Mouse (Mus musculus): ENCODE results near the gene Vps37c. TPM values are rescaled to one million over a fixed set of nuclear protein-coding genes. Genes with fewer than 3 reads are reported as not detected.

The Vps37c gene
- polyA plus RNA-seq, 1 experiment from 2014 or later = 40.5 TPM

DNA sequence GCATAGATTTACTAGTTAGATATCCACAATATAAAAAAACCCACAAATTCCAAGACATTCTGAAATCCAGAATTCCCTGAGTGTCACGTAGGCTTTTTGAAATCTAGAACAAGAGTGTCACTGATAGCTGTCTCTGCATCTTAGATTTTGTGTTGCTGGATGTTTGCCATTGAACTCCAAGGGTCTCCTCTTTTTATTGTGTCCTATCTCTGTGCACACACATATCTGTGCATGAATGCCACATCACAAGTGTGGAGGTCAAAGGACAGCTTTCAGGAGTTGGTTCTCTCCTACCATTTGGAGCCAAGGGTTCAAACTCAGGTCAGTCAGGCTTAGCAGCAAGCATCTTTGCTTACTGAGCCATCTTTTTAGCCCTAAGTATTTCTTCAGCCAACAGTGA, 19.3 kb downstream of the Vps37c start:
- H3K9me3 ChIP-seq (ENCODE audit: control insufficient read depth, low read length) = no peaks in the 10 kb centered on the region
- H3K27me3 ChIP-seq (replicated peaks; ENCODE audit: control insufficient read depth, insufficient read depth, low read length) = no peaks in the 10 kb centered on the region
- ATAC-seq = no peak
- 90% methylated on average over 1 of the region's 1 CpGs for WGBS
- H3K4me1 ChIP-seq (replicated peaks; ENCODE audit: control insufficient read depth, insufficient read depth, low read length) = peaks cover 24% of the 10 kb centered on the region
- no peak overlapping the region for H3K9ac ChIP-seq (replicated peaks; ENCODE audit: low read depth, low read length)
- no peak overlapping the region for H3K4me3 ChIP-seq (replicated peaks; ENCODE audit: low read length)
- peaks cover 7% of the 10 kb centered on the region for H3K36me3 ChIP-seq (ENCODE audit: control insufficient read depth, insufficient read depth)
- H3K27ac ChIP-seq (ENCODE audit: low read length) = no peak overlapping the region
- no peak overlapping the region for H3K4me2 ChIP-seq (ENCODE audit: low read length)

DNA sequence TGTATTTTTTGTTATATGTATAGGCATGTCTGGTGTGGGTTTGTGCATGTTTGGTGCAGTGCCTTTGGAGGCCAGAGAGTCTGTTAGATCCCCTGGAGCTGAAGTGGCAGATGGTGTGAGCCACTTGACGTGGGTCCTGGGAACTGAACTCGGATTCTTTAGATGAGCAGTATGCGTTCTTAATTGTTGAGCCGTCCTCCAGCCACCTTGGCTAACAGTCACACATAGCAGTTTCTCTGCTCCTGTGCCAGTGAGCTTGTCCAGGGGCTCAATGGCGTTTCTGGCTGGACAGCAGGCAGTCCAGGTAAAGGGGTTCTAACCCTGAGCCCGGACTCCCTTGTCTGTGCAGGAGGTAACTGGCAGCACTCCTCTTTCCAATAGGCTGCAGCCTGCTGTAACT, 20.4 kb downstream of the Vps37c start:
- H3K9ac ChIP-seq (replicated peaks; ENCODE audit: low read depth, low read length) = no peak overlapping the region
- peaks cover 12% of the 10 kb centered on the region for H3K36me3 ChIP-seq (ENCODE audit: control insufficient read depth, insufficient read depth)
- H3K27me3 ChIP-seq (replicated peaks; ENCODE audit: control insufficient read depth, insufficient read depth, low read length) = no peaks in the 10 kb centered on the region
- H3K4me3 ChIP-seq (replicated peaks; ENCODE audit: low read length) = no peak overlapping the region
- H3K4me2 ChIP-seq (ENCODE audit: low read length) = no peak overlapping the region
- ATAC-seq = no peak
- peaks cover 24% of the 10 kb centered on the region for H3K4me1 ChIP-seq (replicated peaks; ENCODE audit: control insufficient read depth, insufficient read depth, low read length)
- WGBS = 34% methylated on average over 6 of the region's 6 CpGs
- no peaks in the 10 kb centered on the region for H3K9me3 ChIP-seq (ENCODE audit: control insufficient read depth, low read length)
- H3K27ac ChIP-seq (ENCODE audit: low read length) = peak overlapping the region; percentile 91

DNA sequence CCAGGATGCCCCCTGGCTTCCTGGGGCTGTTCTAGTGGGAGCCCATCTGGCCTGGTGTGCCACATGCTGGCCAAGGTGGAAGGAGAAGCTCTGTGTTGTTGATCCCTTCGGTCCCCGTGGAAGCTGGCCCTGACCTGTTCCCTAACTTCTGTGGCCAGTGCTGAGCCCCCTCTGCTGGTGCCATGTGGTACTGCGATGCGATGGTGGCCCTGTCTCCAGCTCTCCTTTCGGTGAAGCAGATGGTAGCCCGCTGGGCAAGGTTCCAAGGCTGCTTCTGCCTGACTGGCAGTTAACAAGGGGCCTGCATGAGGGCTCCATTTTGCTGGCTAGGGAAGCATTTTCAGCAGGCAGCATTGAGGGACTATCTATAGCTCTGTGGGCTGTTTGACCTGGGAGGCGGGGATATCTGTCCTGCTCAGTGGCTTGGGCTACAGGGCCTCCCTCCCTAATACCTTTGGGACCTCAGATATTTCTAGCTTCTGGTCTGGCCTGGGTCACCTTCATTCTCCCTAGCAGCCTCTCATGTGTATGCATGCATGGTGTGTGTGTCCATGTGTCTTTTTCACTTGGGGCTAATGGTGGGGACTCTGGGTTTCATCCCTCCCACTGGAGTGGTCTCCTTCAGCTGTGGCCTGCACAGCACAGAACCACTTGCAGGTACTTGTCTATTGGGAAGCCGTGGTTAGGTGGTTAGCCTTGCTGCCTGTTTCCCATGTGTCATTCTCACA, 21.0 kb downstream of the Vps37c start:
- Histone ChIP-seq H3K9me3 (ENCODE audit: control insufficient read depth, low read length) (no peaks in the 10 kb centered on the region), H3K4me3 (replicated peaks; ENCODE audit: low read length) (no peak overlapping the region), H3K36me3 (ENCODE audit: control insufficient read depth, insufficient read depth) (peaks cover 12% of the 10 kb centered on the region), H3K9ac (replicated peaks; ENCODE audit: low read depth, low read length) (peak overlapping the region; percentile 6; the same call in 1 of the 2 replicates), H3K4me2 (ENCODE audit: low read length) (peak overlapping the region; percentile 1; the same call in 1 of the 2 replicates), H3K27ac (ENCODE audit: low read length) (peak overlapping the region; percentile 91), H3K4me1 (replicated peaks; ENCODE audit: control insufficient read depth, insufficient read depth, low read length) (peaks cover 25% of the 10 kb centered on the region), H3K27me3 (replicated peaks; ENCODE audit: control insufficient read depth, insufficient read depth, low read length) (no peaks in the 10 kb centered on the region)
- ATAC-seq = peak; percentile 91
- 11% methylated on average over 8 of the region's 8 CpGs for WGBS

DNA sequence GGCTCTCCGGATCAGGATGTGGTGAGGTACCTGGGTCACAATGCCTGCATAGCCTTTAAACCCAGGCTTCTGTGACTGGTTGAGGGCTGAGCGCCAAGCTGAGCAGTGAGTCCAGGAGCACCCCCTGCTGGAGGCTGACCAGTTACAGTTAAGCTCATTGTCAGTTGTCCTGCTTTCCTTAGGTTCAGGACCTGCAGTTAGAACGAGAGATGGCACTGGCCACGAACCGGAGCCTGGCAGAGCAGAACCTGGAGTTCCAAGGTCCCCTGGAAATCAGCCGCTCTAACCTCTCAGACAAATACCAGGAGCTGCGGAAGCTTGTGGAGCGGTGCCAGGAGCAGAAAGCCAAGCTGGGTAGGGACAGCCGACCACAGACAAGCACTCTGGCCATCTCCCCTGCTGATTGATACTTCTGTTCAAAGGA, 21.6 kb downstream of the Vps37c start:
- 37% methylated on average over 9 of the region's 9 CpGs for WGBS
- peak overlapping the region; percentile 91 for H3K27ac ChIP-seq (ENCODE audit: low read length)
- no peaks in the 10 kb centered on the region for H3K9me3 ChIP-seq (ENCODE audit: control insufficient read depth, low read length)
- ATAC-seq = peak; percentile 43
- H3K4me2 ChIP-seq (ENCODE audit: low read length) = no peak overlapping the region
- H3K4me3 ChIP-seq (replicated peaks; ENCODE audit: low read length) = no peak overlapping the region
- H3K4me1 ChIP-seq (replicated peaks; ENCODE audit: control insufficient read depth, insufficient read depth, low read length) = peaks cover 26% of the 10 kb centered on the region
- peak overlapping the region; percentile 6 for H3K9ac ChIP-seq (replicated peaks; ENCODE audit: low read depth, low read length)
- H3K27me3 ChIP-seq (replicated peaks; ENCODE audit: control insufficient read depth, insufficient read depth, low read length) = no peaks in the 10 kb centered on the region
- H3K36me3 ChIP-seq (ENCODE audit: control insufficient read depth, insufficient read depth) = peaks cover 12% of the 10 kb centered on the region

DNA sequence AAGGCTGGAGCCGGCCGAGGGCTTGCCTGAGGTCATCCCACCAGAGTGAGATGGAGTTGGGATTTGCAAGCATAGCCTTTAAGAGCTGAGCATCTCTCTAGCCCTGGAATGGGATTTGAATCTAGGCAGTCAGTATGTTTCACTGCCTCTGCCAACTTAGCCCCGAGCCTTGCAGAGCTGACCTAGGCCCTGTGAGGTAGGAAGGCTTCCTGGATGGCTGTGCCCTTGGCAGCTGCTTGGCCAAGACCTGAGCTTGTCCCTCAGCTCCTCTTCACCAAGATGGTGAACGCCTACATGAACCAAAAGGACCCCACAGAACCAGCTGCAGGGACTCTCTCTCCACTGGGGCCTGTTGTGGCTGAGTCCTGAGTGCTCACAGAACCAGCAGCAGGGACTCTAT, 22.2 kb downstream of the Vps37c start:
- ATAC-seq = no peak
- H3K9me3 ChIP-seq (ENCODE audit: control insufficient read depth, low read length) = no peaks in the 10 kb centered on the region
- peaks cover 12% of the 10 kb centered on the region for H3K36me3 ChIP-seq (ENCODE audit: control insufficient read depth, insufficient read depth)
- H3K4me1 ChIP-seq (replicated peaks; ENCODE audit: control insufficient read depth, insufficient read depth, low read length) = peaks cover 26% of the 10 kb centered on the region
- peak overlapping the region; percentile 55; the same call in 1 of the 2 replicates for H3K27ac ChIP-seq (ENCODE audit: low read length)
- no peak overlapping the region for H3K9ac ChIP-seq (replicated peaks; ENCODE audit: low read depth, low read length)
- WGBS = 86% methylated on average over 4 of the region's 4 CpGs
- H3K4me3 ChIP-seq (replicated peaks; ENCODE audit: low read length) = no peak overlapping the region
- no peaks in the 10 kb centered on the region for H3K27me3 ChIP-seq (replicated peaks; ENCODE audit: control insufficient read depth, insufficient read depth, low read length)
- no peak overlapping the region for H3K4me2 ChIP-seq (ENCODE audit: low read length)

DNA sequence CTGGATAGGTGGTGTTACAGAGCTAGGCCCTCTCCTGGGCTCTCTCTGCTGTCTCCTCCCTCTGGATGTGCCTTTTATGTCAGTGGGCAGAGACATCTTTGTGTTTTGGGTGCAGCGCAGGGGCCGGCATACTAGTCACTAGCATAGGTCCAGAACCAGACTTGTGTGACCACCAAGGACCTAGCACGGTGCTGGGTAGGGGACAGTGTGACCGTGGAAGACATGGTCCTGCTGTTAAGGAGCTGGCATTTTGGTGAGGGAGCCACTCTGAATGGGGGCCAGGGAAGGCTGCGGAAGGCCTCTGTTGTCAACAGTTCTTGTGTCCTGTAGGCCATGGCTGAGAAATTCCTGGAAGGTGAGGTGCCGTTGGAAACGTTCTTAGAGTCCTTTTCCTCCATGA, 23.7 kb downstream of the Vps37c start:
- H3K36me3 ChIP-seq (ENCODE audit: control insufficient read depth, insufficient read depth) = peaks cover 12% of the 10 kb centered on the region
- H3K27ac ChIP-seq (ENCODE audit: low read length) = no peak overlapping the region
- peaks cover 26% of the 10 kb centered on the region for H3K4me1 ChIP-seq (replicated peaks; ENCODE audit: control insufficient read depth, insufficient read depth, low read length)
- no peak overlapping the region for H3K9ac ChIP-seq (replicated peaks; ENCODE audit: low read depth, low read length)
- WGBS = 92% methylated on average over 7 of the region's 7 CpGs
- no peaks in the 10 kb centered on the region for H3K9me3 ChIP-seq (ENCODE audit: control insufficient read depth, low read length)
- H3K27me3 ChIP-seq (replicated peaks; ENCODE audit: control insufficient read depth, insufficient read depth, low read length) = no peaks in the 10 kb centered on the region
- ATAC-seq = no peak
- no peak overlapping the region for H3K4me3 ChIP-seq (replicated peaks; ENCODE audit: low read length)
- no peak overlapping the region for H3K4me2 ChIP-seq (ENCODE audit: low read length)

DNA sequence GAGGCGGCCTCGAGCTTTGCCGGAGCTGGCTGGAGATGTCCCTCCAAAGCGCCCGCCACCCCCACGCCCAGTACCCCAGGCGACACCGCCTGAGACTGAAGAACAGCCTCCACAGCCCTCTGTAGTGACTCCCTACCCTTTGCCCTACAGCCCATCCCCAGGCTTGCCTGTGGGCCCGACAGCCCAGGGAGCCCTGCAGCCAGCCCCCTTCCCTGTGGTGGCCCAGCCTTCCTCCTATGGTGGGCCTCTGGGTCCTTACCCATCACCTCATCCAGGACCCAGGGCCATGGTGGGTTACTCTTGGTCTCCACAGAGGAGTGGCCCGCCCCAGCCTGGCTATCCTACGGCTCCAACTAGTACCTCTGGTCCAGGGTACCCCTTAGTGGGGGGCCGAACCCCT, 24.1 kb downstream of the Vps37c start:
- H3K4me2 ChIP-seq (ENCODE audit: low read length) = no peak overlapping the region
- H3K4me1 ChIP-seq (replicated peaks; ENCODE audit: control insufficient read depth, insufficient read depth, low read length) = peaks cover 26% of the 10 kb centered on the region
- H3K9ac ChIP-seq (replicated peaks; ENCODE audit: low read depth, low read length) = no peak overlapping the region
- no peaks in the 10 kb centered on the region for H3K9me3 ChIP-seq (ENCODE audit: control insufficient read depth, low read length)
- ATAC-seq = no peak
- WGBS = 92% methylated on average over 12 of the region's 12 CpGs
- no peaks in the 10 kb centered on the region for H3K27me3 ChIP-seq (replicated peaks; ENCODE audit: control insufficient read depth, insufficient read depth, low read length)
- H3K36me3 ChIP-seq (ENCODE audit: control insufficient read depth, insufficient read depth) = peaks cover 12% of the 10 kb centered on the region
- H3K4me3 ChIP-seq (replicated peaks; ENCODE audit: low read length) = no peak overlapping the region
- no peak overlapping the region for H3K27ac ChIP-seq (ENCODE audit: low read length)

DNA sequence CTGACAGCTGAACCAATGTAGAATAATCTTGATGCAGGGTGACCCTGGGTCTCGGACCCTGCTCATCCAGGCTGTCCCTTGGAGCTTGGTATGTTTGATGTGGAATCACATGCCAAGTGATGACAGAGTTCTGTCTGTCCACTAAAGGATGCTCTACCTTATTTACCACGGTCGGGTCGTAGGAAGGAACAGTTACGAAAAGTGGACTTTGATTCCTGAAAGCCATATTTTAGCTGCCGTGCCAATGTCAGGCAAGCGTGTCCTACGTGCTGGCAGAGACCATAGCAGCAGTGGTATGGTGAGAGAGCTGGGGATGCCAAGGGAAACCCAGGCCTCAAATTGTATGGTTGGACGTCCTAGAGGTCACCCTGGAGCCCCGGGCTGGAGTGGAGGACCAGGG, 25.0 kb downstream of the Vps37c start:
- no peak overlapping the region for H3K4me2 ChIP-seq (ENCODE audit: low read length)
- no peak overlapping the region for H3K27ac ChIP-seq (ENCODE audit: low read length)
- H3K27me3 ChIP-seq (replicated peaks; ENCODE audit: control insufficient read depth, insufficient read depth, low read length) = no peaks in the 10 kb centered on the region
- H3K9ac ChIP-seq (replicated peaks; ENCODE audit: low read depth, low read length) = no peak overlapping the region
- ATAC-seq = no peak
- 95% methylated on average over 10 of the region's 10 CpGs for WGBS
- peaks cover 24% of the 10 kb centered on the region for H3K4me1 ChIP-seq (replicated peaks; ENCODE audit: control insufficient read depth, insufficient read depth, low read length)
- H3K4me3 ChIP-seq (replicated peaks; ENCODE audit: low read length) = no peak overlapping the region
- peaks cover 12% of the 10 kb centered on the region for H3K36me3 ChIP-seq (ENCODE audit: control insufficient read depth, insufficient read depth)
- no peaks in the 10 kb centered on the region for H3K9me3 ChIP-seq (ENCODE audit: control insufficient read depth, low read length)

DNA sequence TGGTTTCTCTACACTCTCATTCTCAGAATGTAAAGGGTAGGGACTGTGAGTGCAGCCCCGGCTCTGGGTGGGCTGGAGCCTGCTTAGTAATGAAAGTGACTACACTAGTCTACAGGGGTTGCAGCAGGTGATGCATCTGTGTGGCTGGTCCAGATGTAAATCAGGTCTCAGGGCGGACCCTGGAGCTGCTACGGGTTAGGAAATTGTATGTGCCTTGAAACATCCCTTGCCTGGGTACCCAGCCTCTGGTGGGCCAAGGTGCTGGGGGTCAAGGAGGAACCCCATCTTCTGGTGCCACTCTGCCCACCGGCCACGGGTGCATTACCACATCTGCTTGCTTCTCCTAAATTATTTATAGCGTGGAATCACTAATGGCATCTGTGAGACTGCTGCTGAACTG, 25.6 kb downstream of the Vps37c start:
- Histone ChIP-seq H3K27ac (ENCODE audit: low read length) (no peak overlapping the region; the same call in 1 of the 2 replicates), H3K36me3 (ENCODE audit: control insufficient read depth, insufficient read depth) (peaks cover 12% of the 10 kb centered on the region), H3K4me3 (replicated peaks; ENCODE audit: low read length) (no peak overlapping the region), H3K4me1 (replicated peaks; ENCODE audit: control insufficient read depth, insufficient read depth, low read length) (peaks cover 18% of the 10 kb centered on the region), H3K27me3 (replicated peaks; ENCODE audit: control insufficient read depth, insufficient read depth, low read length) (no peaks in the 10 kb centered on the region), H3K9ac (replicated peaks; ENCODE audit: low read depth, low read length) (no peak overlapping the region), H3K9me3 (ENCODE audit: control insufficient read depth, low read length) (no peaks in the 10 kb centered on the region), H3K4me2 (ENCODE audit: low read length) (no peak overlapping the region)
- ATAC-seq = no peak
- WGBS = 77% methylated on average over 6 of the region's 6 CpGs

Data from forebrain, embryonic 16.5 days (tissue).